Mouse (Mus musculus) central nervous system, embryonic 14 days (tissue): Measurements from ENCODE around the gene Spef2. TPM values are rescaled to one million over a fixed set of nuclear protein-coding genes. Genes with fewer than 3 reads are reported as not detected.

Experiments used
- polyA plus RNA-seq: library from polyadenylated mRNA; depleted of rRNA; stranded (reverse); fragments of >200 nt; gene quantifications from 2 replicates; pipeline ENCODE4 v1.2.3, GENCODE M21; 2012; rRNA removed

Gene Spef2
- polyA plus RNA-seq = 0.91 and 0.93 TPM in 2 replicates

GRCm38 (mm10) chr15:9748359-9749102 is at the start of gene Spef2:
Gene Spef2 (minus strand): TSS chr15:9748868.

DNA sequence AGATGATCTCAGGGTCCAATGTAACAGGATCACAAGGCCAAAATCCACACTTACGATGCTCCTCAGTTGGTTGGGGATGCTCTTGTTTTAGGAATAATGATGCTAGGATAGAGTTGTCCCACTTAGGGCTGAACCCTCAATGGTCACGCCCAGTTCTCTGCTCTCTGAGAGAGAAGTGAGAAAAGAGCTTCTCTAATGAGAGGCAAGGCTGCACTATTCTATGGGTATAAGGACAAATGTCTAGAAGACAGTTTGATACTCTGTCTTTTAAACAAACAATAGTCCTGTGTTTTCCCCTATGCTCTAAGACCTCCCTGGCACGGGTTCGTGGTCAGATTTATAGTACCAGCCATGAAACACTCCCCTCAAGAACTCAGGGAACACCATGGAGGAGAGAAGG is 218.6 kb downstream of the Spef2 start, which contains the start of gene Il7r:
Il7r (minus strand) TSS at position 101 of the 400 bp plus-strand sequence.

Other genes with a start within 250 kb of the Spef2 start
- 0.06 and 0.19 TPM in 2 replicates for gene Il7r, start 218.7 kb downstream of the Spef2 start, polyA plus RNA-seq